Comparison of ENCODE assay signal across 21 mouse cellular contexts in the genomic region with DNA sequence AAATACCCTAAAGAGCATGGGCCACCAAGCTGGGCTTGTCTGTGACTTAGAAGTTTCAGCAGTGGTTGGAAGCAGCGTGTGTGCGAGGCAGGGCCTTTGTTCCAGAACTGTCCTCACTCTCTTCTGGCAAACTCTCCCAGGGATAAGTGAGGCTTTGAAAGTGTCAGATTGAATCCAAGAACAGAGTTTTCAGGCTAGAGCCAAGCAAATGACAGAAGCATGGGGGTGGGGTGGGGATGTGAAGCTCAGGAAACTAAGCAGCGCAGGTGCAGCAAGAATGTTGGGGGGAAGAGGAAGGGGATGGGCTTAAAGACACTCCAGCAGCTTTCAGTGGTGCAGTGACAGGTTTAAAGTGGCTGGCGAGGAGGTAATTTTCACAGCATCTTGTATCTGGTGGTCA.
DNase-seq lines count a peak whose midpoint lies in the region; ATAC-seq lines count a peak whose summit lies in the region.
"Had no signal": no experiment of that assay in that cellular context is flagged by ENCODE, and none has a peak within 500 bp of the region (broad histone marks: within the 10 kb centered on the region; RNA-seq: fewer than 3 reads in every experiment).

No protein-coding gene starts in this region.

- H3K9me3 ChIP-seq in forebrain, embryonic 14.5 days (replicated peaks; ENCODE audit: control insufficient read depth, low read length) = no peaks in the 10 kb centered on the region
- H3K9me3 ChIP-seq in forebrain, embryonic 11.5 days (ENCODE audit: control insufficient read depth, low read length) = no peaks in the 10 kb centered on the region
- H3K9me3 ChIP-seq in midbrain, embryonic 10.5 days (replicated peaks) = no peaks in the 10 kb centered on the region
- no peaks in the 10 kb centered on the region for H3K9me3 ChIP-seq in midbrain, embryonic 16.5 days (replicated peaks; ENCODE audit: control insufficient read depth, low read length, poor library complexity, severe bottlenecking)
- H3K9me3 ChIP-seq: embryonic facial prominence, embryonic 12.5 days; forebrain, embryonic 12.5 days; heart, embryonic 15.5 days; hindbrain, embryonic 10.5 days had no signal

- no peaks in the 10 kb centered on the region for H3K4me1 ChIP-seq in forebrain, embryonic 14.5 days (ENCODE audit: control insufficient read depth, insufficient read depth, low read length)
- no peaks in the 10 kb centered on the region for H3K4me1 ChIP-seq in forebrain, embryonic 11.5 days (replicated peaks; ENCODE audit: control insufficient read depth, insufficient read depth, low read length)
- H3K4me1 ChIP-seq in midbrain, embryonic 10.5 days = peaks cover 14% of the 10 kb centered on the region
- peaks cover 4% of the 10 kb centered on the region; the same call in 1 of the 2 replicates for H3K4me1 ChIP-seq in midbrain, embryonic 16.5 days (ENCODE audit: control insufficient read depth, insufficient read depth, low read length)
- H3K4me1 ChIP-seq: embryonic facial prominence, embryonic 12.5 days; heart, embryonic 15.5 days; hindbrain, embryonic 10.5 days had no signal

- no peak overlapping the region for H3K27ac ChIP-seq in forebrain, embryonic 14.5 days (ENCODE audit: low read depth, low read length)
- H3K27ac ChIP-seq in forebrain, embryonic 11.5 days (ENCODE audit: low read depth, low read length) = no peak overlapping the region
- H3K27ac ChIP-seq in midbrain, embryonic 10.5 days (replicated peaks) = 0 out of 2 replicates have a peak overlapping the region, but pooled peaks have one; percentile 38
- H3K27ac ChIP-seq in midbrain, embryonic 16.5 days (ENCODE audit: low read length) = no peak overlapping the region
- H3K27ac ChIP-seq: embryonic facial prominence, embryonic 12.5 days; forebrain, embryonic 12.5 days; heart, adult 2 months; heart, embryonic 15.5 days; hindbrain, embryonic 10.5 days had no signal

- no peaks in the 10 kb centered on the region for H3K27me3 ChIP-seq in forebrain, embryonic 14.5 days (replicated peaks; ENCODE audit: control insufficient read depth, insufficient read depth, low read length)
- H3K27me3 ChIP-seq in forebrain, embryonic 11.5 days (ENCODE audit: control insufficient read depth, insufficient read depth, low read length) = no peaks in the 10 kb centered on the region
- H3K27me3 ChIP-seq in midbrain, embryonic 10.5 days (ENCODE audit: low read depth, poor library complexity, severe bottlenecking) = no peaks in the 10 kb centered on the region
- no peaks in the 10 kb centered on the region for H3K27me3 ChIP-seq in midbrain, embryonic 16.5 days (ENCODE audit: control insufficient read depth, insufficient read depth, low read depth, low read length)
- H3K27me3 ChIP-seq: embryonic facial prominence, embryonic 12.5 days; forebrain, embryonic 12.5 days; heart, embryonic 15.5 days had no signal

- H3K4me2 ChIP-seq in forebrain, embryonic 14.5 days (ENCODE audit: low read length) = no peak overlapping the region
- no peak overlapping the region for H3K4me2 ChIP-seq in forebrain, embryonic 11.5 days (ENCODE audit: low read depth, low read length, severe bottlenecking)
- H3K4me2 ChIP-seq in midbrain, embryonic 16.5 days (ENCODE audit: low read length) = no peak overlapping the region
- H3K4me2 ChIP-seq: embryonic facial prominence, embryonic 12.5 days; forebrain, embryonic 12.5 days; heart, embryonic 11.5 days; heart, embryonic 15.5 days had no signal

- peak; percentile 6 for DNase-seq in forebrain, embryonic 14.5 days (ENCODE audit: low spot score)
- no peak for DNase-seq in forebrain, embryonic 11.5 days (ENCODE audit: low spot score)
- DNase-seq in midbrain, embryonic 10.5 days (ENCODE audit: low spot score) = no peak
- DNase-seq in thymus, postnatal 0 days (ENCODE audit: low spot score) = peak; percentile 22
- DNase-seq in thymus, postnatal 4 days = peak; percentile 61
- DNase-seq in left cerebral cortex, adult 11 months (ENCODE audit: low spot score) = no peak
- DNase-seq in urinary bladder, postnatal 36 days (ENCODE audit: low spot score in 2 of 2) = no peak
- DNase-seq: adrenal gland, postnatal 10 days; cerebellum, adult 9-10 months; cerebellum, postnatal 25 days; forebrain, postnatal 0 days; gastrocnemius, postnatal 10 days; heart, adult 2 months had no signal

- H3K9ac ChIP-seq in forebrain, embryonic 14.5 days (ENCODE audit: low read length) = no peak overlapping the region
- no peak overlapping the region for H3K9ac ChIP-seq in forebrain, embryonic 11.5 days (ENCODE audit: low read length)
- H3K9ac ChIP-seq in midbrain, embryonic 16.5 days (ENCODE audit: low read depth, low read length) = no peak overlapping the region
- H3K9ac ChIP-seq: embryonic facial prominence, embryonic 12.5 days; forebrain, embryonic 12.5 days; forebrain, postnatal 0 days; heart, embryonic 15.5 days had no signal

- WGBS in forebrain, embryonic 14.5 days = 50% methylated on average over 4 of the region's 4 CpGs
- 52% methylated on average over 4 of the region's 4 CpGs for WGBS in forebrain, embryonic 11.5 days
- WGBS in midbrain, embryonic 10.5 days = 57% methylated on average over 4 of the region's 4 CpGs
- 43% methylated on average over 4 of the region's 4 CpGs for WGBS in midbrain, embryonic 16.5 days

- no peak for ATAC-seq in forebrain, embryonic 14.5 days
- ATAC-seq in forebrain, embryonic 11.5 days (replicated peaks; ENCODE audit: low FRiP score) = no peak
- ATAC-seq in midbrain, embryonic 16.5 days = no peak
- ATAC-seq: forebrain, postnatal 0 days; hindbrain, embryonic 16.5 days; inflammation-experienced regulatory T-cells, adult 6 months had no signal

- no peaks in the 10 kb centered on the region for H3K36me3 ChIP-seq in forebrain, embryonic 14.5 days (ENCODE audit: control insufficient read depth, insufficient read depth, low read length)
- no peaks in the 10 kb centered on the region for H3K36me3 ChIP-seq in forebrain, embryonic 11.5 days (ENCODE audit: control insufficient read depth, insufficient read depth, low read length)
- H3K36me3 ChIP-seq in midbrain, embryonic 10.5 days = no peaks in the 10 kb centered on the region
- no peaks in the 10 kb centered on the region for H3K36me3 ChIP-seq in midbrain, embryonic 16.5 days (ENCODE audit: control insufficient read depth, insufficient read depth, low read length)
- H3K36me3 ChIP-seq: embryonic facial prominence, embryonic 12.5 days; forebrain, embryonic 12.5 days; heart, embryonic 15.5 days; hindbrain, embryonic 10.5 days had no signal

- no peak overlapping the region for H3K4me3 ChIP-seq in forebrain, embryonic 14.5 days (ENCODE audit: low read depth, low read length)
- no peak overlapping the region for H3K4me3 ChIP-seq in forebrain, embryonic 11.5 days (ENCODE audit: low read depth, low read length)
- H3K4me3 ChIP-seq in midbrain, embryonic 10.5 days = no peak overlapping the region
- no peak overlapping the region for H3K4me3 ChIP-seq in midbrain, embryonic 16.5 days (ENCODE audit: low read depth, low read length)
- H3K4me3 ChIP-seq: embryonic facial prominence, embryonic 12.5 days; forebrain, embryonic 12.5 days; heart, adult 2 months; heart, embryonic 15.5 days; hindbrain, embryonic 10.5 days had no signal

Comparison
In these comparisons a context has a peak if more than half of its experiments do, and no peak if none do; other contexts are left out.
1. DNase-seq: peak in forebrain, embryonic 14.5 days (single experiment), thymus, postnatal 0 days (single experiment) and thymus, postnatal 4 days (single experiment); none in forebrain, embryonic 11.5 days (single experiment), midbrain, embryonic 10.5 days (single experiment), left cerebral cortex, adult 11 months (single experiment) and urinary bladder, postnatal 36 days (0 of 2).